Mouse (Mus musculus): ENCODE measurements at regions not wholly inside any gene's neighbourhood (a gene's known extent, or its start where the extent isn't known, plus 50 kb on each side); places are given as distances from the start of the nearest gene placed in this dataset.
A peak's percentile ranks its signal among the peaks of the same experiment; 100 is the strongest.
"Not testable (repeated sequence)": the region's sequence is repeated elsewhere in the genome, so short reads cannot be mapped to it uniquely, and the experiment has no call there.

DNA sequence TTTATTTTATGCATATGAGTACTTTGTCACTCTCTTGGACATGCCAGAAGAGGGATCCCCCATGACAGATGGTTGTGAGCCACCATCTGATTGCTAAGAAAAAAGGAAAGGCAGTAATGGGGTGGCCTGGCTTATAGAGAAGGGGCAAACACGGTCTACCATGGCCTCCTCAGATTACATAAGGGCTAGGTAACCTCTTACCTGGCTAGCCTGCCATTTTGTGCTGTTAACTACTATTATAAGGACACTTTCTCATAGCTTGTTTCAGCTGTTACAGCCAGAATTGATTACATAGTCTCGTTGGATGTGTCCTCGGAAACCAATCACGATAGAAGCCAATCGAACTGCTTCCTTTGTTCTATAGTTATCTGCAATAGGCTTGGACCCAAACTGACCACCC lies 60.9 kb upstream of the Gm14496 start:
- Histone ChIP-seq H3K4me1 (no peaks in the 10 kb centered on the region), H3K27me3 (no peaks in the 10 kb centered on the region), H3K9me3 (replicated peaks) (no peaks in the 10 kb centered on the region), H3K36me3 (no peaks in the 10 kb centered on the region), H3K4me2 (no peak overlapping the region), H3K9ac (no peak overlapping the region), H3K4me3 (replicated peaks) (no peak overlapping the region), H3K27ac (no peak overlapping the region)
- 75% methylated on average over 5 of the region's 5 CpGs for WGBS
- no peak; the same call in 1 of the 2 replicates for ATAC-seq (replicated peaks; ENCODE audit: low FRiP score)

DNA sequence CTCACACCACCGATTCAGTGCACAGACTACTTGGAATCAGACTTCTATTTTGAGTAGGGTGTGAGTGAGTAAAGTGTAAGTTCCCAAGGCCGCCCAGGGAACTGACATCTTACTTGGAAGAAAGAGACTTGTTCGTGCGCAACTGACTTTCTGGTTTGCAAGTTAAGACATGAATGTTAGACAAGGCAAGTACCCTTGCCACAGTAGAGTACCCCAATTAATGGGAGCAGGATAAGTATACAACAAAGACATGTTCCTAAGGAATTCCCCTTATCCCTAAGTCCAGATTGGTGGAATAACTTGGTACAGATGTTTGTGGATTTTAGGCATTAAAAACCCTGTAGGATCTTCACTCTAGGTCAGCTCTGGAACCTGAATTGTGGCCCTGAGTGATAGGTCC lies 60.4 kb upstream of the Gm14496 start:
- not testable (repeated sequence) for ATAC-seq (replicated peaks; ENCODE audit: low FRiP score)

DNA sequence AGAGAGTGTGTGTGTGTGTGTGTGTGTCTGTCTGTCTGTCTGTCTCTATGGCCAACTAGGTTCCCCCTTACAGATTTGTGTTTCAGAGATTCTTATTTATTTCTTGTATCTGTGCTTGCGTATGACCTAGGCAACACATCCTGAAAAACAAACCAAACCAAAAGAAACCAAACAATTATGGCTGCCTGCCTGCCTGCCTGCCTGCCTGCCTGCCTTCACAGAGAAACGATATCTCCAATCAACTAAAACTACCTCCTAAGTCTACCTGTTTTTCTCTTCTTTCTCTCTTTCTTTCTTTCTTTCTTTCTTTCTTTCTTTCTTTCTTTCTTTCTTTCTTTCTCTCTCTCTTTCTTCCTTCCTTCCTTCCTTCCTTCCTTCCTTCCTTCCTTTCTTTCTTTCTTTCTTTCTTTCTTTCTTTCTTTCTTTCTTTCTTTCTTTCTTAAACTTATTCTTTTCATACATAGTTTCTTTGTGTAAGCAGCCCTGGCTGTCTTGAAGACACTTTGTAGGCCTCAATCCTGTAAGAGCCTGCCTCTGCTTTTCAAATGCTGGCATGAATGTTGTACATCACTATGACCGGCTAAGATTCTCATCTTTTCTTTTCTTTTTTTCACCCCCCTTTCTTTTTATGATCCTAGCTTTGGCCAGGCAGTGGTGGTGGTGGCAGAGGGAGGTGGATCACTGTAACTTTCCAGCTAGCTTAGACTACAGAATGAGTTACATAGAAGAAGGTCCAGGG lies 59.7 kb upstream of the Gm14496 start:
- not testable (repeated sequence) for H3K4me1 ChIP-seq; H3K4me3 ChIP-seq (replicated peaks); H3K4me2 ChIP-seq; H3K9me3 ChIP-seq (replicated peaks); H3K27me3 ChIP-seq; H3K36me3 ChIP-seq; H3K27ac ChIP-seq; H3K9ac ChIP-seq
- 68% methylated on average over 3 of the region's 3 CpGs for WGBS
- peak; percentile 47; the same call in 1 of the 2 replicates for ATAC-seq (replicated peaks; ENCODE audit: low FRiP score)

More for the DNA sequence above, 60.4 kb upstream of the Gm14496 start:
- H3K4me1 ChIP-seq; H3K4me3 ChIP-seq (replicated peaks); H3K9me3 ChIP-seq (replicated peaks); H3K27ac ChIP-seq; H3K27me3 ChIP-seq; H3K4me2 ChIP-seq; H3K36me3 ChIP-seq; H3K9ac ChIP-seq: not testable (repeated sequence)
- 96% methylated on average over 4 of the region's 4 CpGs for WGBS

DNA sequence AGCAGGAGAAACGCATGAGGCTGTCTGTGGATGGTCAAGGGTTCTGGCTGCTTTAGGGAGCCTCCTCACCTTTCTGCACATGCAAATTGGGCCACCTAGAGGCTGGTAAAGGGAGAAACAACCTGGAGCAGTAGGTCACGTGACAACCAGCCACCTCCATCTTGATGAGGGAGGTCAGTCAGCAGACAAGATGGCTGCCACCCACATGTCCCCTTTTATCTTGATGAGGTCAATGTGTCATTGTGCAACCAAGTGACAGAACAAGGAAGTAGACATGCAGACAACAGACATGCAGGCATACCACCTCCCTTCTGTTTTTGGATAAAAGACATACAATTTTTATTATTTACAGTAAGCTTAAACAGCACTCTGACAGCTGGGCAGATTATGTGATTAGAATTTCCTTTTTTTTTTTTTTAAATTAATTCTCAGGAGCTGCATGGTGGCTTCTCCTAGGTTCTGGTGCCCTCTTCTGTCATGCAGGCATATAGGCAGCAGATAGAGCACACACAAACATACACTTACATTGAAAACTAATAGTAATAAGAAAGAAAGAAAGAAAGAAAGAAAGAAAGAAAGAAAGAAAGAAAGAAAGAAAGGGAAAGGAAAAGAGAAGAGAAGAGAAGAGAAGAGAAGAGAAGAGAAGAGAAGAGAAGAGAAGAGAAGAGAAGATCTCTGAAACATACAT lies 58.9 kb upstream of the Gm14496 start:
- Histone ChIP-seq H3K36me3 (no peaks in the 10 kb centered on the region), H3K4me3 (replicated peaks) (no peak overlapping the region), H3K4me1 (no peaks in the 10 kb centered on the region), H3K4me2 (no peak overlapping the region), H3K27me3 (no peaks in the 10 kb centered on the region), H3K27ac (no peak overlapping the region), H3K9ac (no peak overlapping the region), H3K9me3 (replicated peaks) (no peaks in the 10 kb centered on the region)
- ATAC-seq (replicated peaks; ENCODE audit: low FRiP score), result no peak
- 83% methylated on average over 2 of the region's 2 CpGs for WGBS
